Mouse (Mus musculus): ENCODE data around the gene Sult5a1. TPM values are rescaled to one million over a fixed set of nuclear protein-coding genes. Genes with fewer than 3 reads are reported as not detected.
"Not testable (repeated sequence)": the region's sequence is repeated elsewhere in the genome, so short reads cannot be mapped to it uniquely, and the experiment has no call there.

The Sult5a1 gene
- total RNA-seq (2021) = 5.3 and 5.5 TPM in 2 replicates
- long read RNA-seq, partial matches to known transcripts = 0 of 2 reads
- long read RNA-seq, other reads (novel, unspliced or antisense) = 1 of 2 reads

DNA sequence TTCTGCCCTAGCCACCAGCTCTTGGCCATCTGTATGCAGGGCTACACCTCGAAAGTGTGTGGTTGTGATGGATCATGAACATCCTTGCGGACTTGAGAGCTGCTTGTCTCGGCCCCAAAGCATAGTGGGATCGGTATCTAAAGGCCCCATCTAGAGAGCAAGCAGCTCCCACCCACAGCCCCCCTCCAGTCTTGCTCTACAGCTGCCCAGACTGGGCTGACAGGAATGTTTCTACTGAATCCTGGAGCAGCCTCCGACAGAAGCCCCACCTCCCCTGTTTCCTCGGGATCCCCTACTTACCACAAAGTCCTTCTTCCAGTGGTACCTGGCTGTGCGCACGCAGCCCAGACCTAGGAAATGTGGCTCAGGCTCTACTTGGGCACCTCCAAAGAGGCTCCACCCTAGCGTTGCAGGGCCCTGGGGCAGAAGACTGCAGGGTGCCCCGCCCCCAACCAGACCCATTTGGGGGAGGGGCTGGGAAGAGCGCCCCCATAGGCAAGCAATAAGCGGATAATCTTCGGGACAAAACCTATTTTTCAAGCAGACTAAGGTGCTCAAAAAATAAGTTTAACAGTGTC is at the start of gene Sult5a1:
TSS of gene Sult5a1 (minus strand) at position 428 of the 578 bp plus-strand sequence.
- no peak for DNase-seq

- no peak for DNase-seq
These were observed 45.5 kb upstream of the Sult5a1 start for GRCm38 (mm10) chr8:123203571-123203970.

DNA sequence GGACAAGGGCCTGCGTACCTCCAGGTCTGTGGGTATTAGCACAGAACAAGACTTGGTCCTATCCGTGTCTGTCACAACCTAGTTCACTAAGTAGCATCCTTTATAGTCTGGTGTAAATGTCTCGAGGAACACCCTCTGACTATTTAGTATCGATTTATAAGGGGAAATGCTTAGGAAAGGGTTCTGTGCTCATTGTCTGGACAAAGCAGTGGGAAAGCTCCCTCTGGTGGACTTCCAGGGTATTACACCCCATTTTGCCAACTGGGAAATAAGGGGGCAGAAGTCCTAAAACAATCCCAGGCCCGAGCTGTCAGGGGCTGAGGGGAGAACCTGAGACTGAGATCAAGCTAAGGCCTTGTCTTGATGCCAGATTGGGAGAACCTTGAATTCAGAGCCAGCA is 44.2 kb upstream of the Sult5a1 start:
- peak; percentile 63 for DNase-seq

DNA sequence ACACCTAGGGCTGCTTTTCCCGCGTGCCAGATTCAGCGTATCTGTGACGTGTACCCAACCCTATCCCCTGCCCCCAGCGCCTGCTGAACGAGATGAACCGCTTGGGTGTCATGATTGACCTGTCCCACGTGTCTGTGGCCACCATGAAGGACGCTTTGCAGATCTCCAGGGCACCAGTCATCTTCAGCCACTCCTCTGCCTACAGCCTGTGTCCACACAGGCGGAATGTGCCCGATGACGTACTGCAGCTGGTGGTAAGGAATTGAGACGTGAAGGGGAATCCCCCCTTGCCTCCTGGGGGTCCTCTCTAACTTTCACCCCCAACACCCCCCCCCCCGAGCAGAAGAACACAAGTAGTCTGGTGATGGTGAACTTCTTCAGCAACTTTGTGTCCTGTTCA is 41.7 kb upstream of the Sult5a1 start:
- no peak for DNase-seq

- not testable (repeated sequence) for DNase-seq
These were observed 38.9 kb upstream of the Sult5a1 start for GRCm38 (mm10) chr8:123197016-123197415.

DNA sequence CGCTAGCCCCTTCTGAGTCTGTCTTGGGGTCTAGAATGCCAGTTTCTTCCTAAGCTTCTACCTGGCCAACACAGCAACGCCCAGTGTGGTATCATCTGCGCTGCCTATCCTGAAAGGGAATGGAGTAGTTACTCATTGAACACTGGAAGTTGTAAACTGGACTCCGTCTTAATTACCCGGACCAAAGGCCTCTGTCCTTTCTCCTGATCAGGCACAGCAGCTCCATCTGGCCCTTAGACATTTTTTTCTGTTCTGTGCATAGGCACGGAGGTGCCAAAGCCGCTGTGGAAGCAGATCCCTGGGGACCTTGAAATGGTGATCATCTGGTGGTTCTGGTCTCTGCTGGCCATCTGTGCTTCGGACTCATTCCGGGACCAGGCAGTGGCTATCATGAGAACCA is 35.7 kb upstream of the Sult5a1 start:
- no peak for DNase-seq

GRCm38 (mm10) chr8:123191908-123192307 is 33.8 kb upstream of the Sult5a1 start:
- no peak for DNase-seq

DNA sequence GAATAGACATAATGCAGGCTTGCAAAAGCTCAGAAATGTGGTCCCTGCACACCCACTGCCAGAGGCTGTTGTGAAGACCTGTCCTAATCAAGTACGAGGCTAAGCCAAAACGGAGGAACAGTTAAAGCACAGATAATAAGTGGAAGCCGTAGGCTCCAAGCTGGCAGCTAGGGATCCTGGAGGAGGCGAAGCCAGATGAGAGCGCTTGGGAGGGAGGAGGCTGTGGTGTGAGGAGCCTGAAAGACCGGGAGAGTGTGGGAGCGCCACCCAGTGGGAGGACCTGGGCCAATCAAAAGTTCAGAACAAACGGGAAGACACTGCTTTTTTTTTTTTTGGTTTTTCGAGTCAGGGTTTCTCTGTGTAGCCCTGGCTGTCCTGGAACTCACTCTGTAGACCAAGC is 32.6 kb upstream of the Sult5a1 start:
- peak; percentile 78 for DNase-seq

- DNase-seq = no peak
These were observed 30.7 kb upstream of the Sult5a1 start for GRCm38 (mm10) chr8:123188841-123189240.

- no peak for DNase-seq
These were observed 29.9 kb upstream of the Sult5a1 start for GRCm38 (mm10) chr8:123188006-123188405.

- DNase-seq = no peak
These were observed 27.7 kb upstream of the Sult5a1 start, which contains the start of gene Dpep1 for GRCm38 (mm10) chr8:123185566-123186409. Dpep1 (plus strand) TSS chr8:123186242.

DNA sequence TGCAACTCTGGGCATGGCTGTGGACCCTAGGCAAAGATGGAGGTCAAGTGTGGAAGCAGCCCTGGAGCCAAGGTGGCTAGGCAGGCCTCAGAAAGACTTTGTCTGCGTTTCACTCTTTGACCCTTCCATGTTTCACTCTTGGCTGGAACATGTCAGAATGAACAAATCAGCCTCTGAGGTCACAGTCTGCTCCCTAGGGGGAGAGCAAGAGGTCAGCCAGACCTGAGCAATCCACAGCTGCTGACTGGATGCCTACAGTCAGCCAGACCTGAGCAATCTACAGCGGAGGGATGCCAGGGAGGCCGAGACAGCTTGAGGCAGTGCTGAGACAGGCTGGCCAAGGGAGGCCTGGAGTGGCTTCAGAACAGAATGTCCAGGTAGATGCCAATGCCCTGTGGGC is 23.3 kb upstream of the Sult5a1 start:
- DNase-seq = peak; percentile 49

- DNase-seq = no peak
These were observed 1.9 kb downstream of the Sult5a1 start for GRCm38 (mm10) chr8:123156070-123156773.

DNA sequence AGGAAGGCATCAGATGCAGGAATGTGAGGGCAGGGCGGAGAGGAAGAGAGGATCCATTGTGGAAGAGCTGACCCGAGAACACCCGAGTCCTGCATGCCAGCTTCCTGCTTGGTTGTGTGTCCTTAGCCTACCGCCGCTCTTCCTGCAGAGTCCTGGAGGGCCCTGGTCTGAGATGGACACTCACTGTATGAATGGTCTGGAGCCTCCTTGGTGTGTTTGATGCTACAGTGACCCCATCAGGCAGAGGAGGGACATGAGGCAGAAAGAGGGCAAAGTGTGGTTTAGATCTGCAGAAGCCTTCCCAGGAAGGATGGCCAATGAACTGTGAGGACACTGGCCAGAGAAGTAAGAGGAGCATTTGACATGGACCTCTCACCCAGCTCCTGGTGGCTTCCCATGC is 2.9 kb downstream of the Sult5a1 start:
- DNase-seq = no peak

DNA sequence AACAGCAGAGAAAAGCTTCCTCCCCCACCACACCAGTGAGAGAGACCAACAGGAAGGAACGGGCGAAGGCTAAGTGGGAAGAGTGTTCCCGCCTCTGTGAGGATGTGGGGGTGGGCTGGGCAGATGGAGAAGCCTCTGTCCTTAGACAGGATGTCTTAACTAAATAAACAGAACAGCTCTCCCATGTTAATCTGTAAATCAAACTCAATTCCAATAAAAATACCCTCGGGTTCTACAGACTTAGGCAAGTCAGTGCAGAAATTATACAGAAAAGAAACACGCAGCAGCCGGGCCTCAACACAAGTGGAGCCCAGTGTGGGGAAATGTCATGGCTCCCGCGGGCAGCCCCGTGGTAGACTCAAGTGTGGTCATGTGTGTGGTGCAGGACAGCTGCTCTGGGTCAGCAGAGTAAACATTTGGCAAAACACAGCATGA is 7.4 kb downstream of the Sult5a1 start:
- DNase-seq = no peak

GRCm38 (mm10) chr8:123146390-123146789 is 11.7 kb downstream of the Sult5a1 start:
- no peak for DNase-seq

DNA sequence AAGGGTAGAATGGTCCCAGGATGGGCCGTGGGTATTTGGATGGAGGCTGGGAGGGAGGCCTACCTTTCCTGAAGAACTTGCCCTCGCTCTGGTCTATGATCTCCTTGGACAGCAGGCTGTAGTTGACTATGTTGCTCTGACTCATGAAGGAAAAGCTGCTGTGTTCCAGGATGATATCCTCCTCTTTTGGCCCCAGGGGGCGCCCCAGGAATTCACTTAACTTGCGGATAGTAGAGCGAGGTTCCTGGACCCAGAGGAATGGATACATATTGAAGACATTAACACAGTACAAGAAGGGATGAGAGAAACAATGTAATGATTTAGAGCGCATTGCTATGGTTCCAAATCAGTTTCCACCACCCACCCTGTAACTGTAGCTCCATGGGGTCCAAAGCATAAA is 12.8 kb downstream of the Sult5a1 start:
- peak; percentile 59 for DNase-seq

DNA sequence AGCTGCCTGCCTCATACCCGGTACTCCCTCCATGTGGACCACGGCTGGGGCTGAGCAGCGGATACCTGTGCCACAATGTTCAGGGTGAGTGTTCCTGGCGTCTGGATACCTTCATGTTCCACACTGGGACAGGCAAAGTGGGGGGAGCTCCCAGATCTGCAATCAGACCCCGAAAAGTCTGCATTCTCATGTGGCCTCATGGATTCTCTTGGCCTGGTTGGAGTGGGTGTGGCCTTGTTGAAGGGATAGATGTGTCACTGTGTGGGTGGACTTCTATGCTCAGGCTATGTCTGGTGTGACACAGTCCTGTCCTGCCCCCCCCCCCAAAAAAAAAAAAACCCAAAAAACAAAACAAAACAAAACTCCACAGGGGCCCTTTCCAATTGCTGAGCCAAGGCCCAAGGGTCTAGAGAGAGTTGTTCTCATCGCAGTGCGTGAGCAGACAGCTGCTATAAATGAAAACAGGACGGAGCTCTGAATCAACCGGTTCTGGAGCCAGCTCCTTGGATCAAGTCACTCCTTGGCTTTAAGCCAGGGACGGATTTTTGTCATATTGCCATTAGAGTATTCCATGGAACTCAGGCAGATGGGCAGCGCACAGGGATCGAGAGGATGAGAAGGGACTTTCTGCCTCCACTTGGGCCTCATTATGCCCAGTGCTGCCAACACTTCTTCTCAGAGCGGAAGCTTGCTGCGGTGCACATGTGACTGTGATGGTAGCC is 16.2 kb downstream of the Sult5a1 start:
- DNase-seq = peak; percentile 64

- no peak for DNase-seq
These were observed 19.4 kb downstream of the Sult5a1 start for GRCm38 (mm10) chr8:123138741-123139140.

DNA sequence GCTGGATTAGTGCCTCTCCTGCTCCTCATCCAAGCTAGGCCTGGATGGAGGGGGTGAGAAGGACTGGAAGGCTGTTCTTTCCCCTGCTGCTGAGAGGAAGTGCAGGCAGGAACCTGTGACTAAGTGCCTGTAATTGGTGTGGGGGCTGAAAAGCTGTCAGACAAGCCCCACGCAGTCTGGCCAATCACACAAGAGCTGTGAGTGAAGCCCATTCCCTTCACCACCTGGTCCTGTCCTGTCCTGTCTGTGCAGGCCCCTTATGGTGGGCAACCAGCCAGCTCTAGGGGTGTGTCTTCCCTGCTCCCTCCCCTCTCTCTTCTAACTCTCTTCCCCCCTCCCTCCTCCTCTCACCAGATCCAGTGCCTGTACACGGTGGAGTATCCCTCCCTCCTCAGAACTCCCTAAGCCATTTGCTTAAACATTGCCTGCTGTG is 20.5 kb downstream of the Sult5a1 start:
- DNase-seq = peak; percentile 38

GRCm38 (mm10) chr8:123136287-123136686 is 21.8 kb downstream of the Sult5a1 start:
- DNase-seq = no peak

DNA sequence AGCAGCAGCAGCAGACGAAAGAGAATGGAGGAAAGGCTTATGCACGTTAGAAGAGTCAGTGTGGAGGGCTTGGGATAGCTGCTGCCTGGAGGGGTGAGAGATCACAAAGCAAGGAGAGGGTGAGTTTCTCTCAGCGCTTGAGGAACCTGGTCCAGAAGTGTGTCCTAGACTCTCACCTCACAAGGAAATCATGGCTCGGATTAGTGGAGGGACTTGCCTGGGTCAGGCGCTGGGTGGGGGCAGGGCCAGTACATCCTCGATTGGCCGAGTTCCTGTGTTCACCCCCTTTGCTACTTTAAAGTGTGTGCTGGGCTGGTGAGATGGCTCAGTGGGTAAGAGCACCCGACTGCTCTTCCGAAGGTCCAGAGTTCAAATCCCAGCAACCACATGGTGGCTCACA is 22.3 kb downstream of the Sult5a1 start:
- DNase-seq = no peak
